Mouse (Mus musculus): ENCODE data around the gene P2rx7.

DNA sequence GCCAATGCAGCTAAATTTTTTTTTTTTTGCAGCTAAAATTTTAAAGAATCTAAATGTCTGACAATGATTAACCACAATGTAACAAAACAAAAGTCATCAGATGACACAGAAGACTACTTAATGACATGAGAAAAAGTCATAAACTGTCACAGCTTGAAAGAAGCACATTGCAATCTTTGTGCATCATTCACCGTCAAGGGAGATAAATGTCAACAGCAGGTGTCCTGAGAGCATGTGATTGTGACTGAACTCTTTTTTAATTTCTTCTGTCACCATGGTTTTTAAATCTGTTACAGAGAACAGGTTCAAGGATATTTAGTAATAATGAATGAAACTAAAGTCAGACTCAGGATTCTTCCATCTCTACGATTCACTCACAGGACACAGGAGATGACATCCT, 38.8 kb upstream of the P2rx7 start:
- TF ChIP-seq CTCF (IDR thresholded peaks at IDR 0.05; ENCODE audit: borderline replicate concordance, insufficient read depth, low read length) = no peak
- TF ChIP-seq POLR2A (IDR thresholded peaks at IDR 0.05; ENCODE audit: low read depth, low read length) = no peak
